Comparison of ENCODE assay signal across 8 mouse cellular contexts in genomic region chr10:19356720-19357641, GRCm38 (mm10). TPM values are rescaled to one million over a fixed set of nuclear protein-coding genes. Genes with fewer than 3 reads are reported as not detected.
DNase-seq lines count a peak whose midpoint lies in the region; ATAC-seq and TF ChIP-seq lines count a peak whose summit lies in the region.

No protein-coding gene starts in this region.

- no peak overlapping the region for H3K27ac ChIP-seq in gastrocnemius, adult 2 months
- H3K27ac ChIP-seq in stomach, embryonic 15.5 days = no peak overlapping the region
- no peak overlapping the region for H3K27ac ChIP-seq in stomach, postnatal 0 days (replicated peaks)
- H3K27ac ChIP-seq in limb, embryonic 13.5 days = no peak overlapping the region

- H3K4me1 ChIP-seq in stomach, embryonic 15.5 days = 0 out of 2 replicates have a peak, but pooled peaks cover 3% of the 10 kb centered on the region
- no peaks in the 10 kb centered on the region for H3K4me1 ChIP-seq in stomach, postnatal 0 days (replicated peaks; ENCODE audit: control insufficient read depth, insufficient read depth)
- peaks cover 23% of the 10 kb centered on the region for H3K4me1 ChIP-seq in limb, embryonic 13.5 days

- TF ChIP-seq CTCF in gastrocnemius, adult 2 months (IDR thresholded peaks at IDR 0.05) = no peak
- no peak for TF ChIP-seq CTCF in stomach, postnatal 0 days (IDR thresholded peaks at IDR 0.05; ENCODE audit: low read depth)

- H3K9me3 ChIP-seq in stomach, embryonic 15.5 days = no peaks in the 10 kb centered on the region
- no peaks in the 10 kb centered on the region for H3K9me3 ChIP-seq in stomach, postnatal 0 days (ENCODE audit: control insufficient read depth, low read length)
- H3K9me3 ChIP-seq in limb, embryonic 13.5 days = no peaks in the 10 kb centered on the region

- H3K9ac ChIP-seq in stomach, embryonic 15.5 days = no peak overlapping the region
- H3K9ac ChIP-seq in stomach, postnatal 0 days (ENCODE audit: low read length) = no peak overlapping the region
- no peak overlapping the region for H3K9ac ChIP-seq in limb, embryonic 13.5 days

- peak overlapping the region; percentile 11; the same call in 1 of the 2 replicates for H3K4me2 ChIP-seq in stomach, embryonic 15.5 days
- no peak overlapping the region for H3K4me2 ChIP-seq in stomach, postnatal 0 days (replicated peaks; ENCODE audit: low read depth)
- H3K4me2 ChIP-seq in limb, embryonic 13.5 days (replicated peaks) = peak overlapping the region; percentile 44

- no peak overlapping the region for H3K4me3 ChIP-seq in gastrocnemius, adult 2 months
- no peak overlapping the region for H3K4me3 ChIP-seq in stomach, embryonic 15.5 days (replicated peaks)
- no peak overlapping the region; the same call in 1 of the 2 replicates for H3K4me3 ChIP-seq in stomach, postnatal 0 days (ENCODE audit: low read depth, low read length)
- peak overlapping the region; percentile 21; the same call in 1 of the 2 replicates for H3K4me3 ChIP-seq in limb, embryonic 13.5 days

- intact Hi-C loops in gastrocnemius, adult 2 months (cut with DNase I) = no loop called here

- DNase-seq in gastrocnemius, postnatal 10 days = peak; percentile 8
- no peak for DNase-seq in gastrocnemius, adult 2 months
- DNase-seq in stomach, postnatal 0 days (ENCODE audit: low spot score) = no peak
- no peak for DNase-seq in adrenal gland, adult 8-10 months
- DNase-seq in testis, postnatal 14 days (ENCODE audit: low spot score) = no peak
- no peak for DNase-seq in gastrocnemius, postnatal 25 days

- WGBS in stomach, embryonic 15.5 days = 2% methylated on average over 58 of the region's 63 CpGs
- WGBS in stomach, postnatal 0 days = 1% methylated on average over 62 of the region's 63 CpGs
- 1% methylated on average over 63 of the region's 63 CpGs for WGBS in limb, embryonic 13.5 days

- peaks cover 84% of the 10 kb centered on the region for H3K27me3 ChIP-seq in stomach, embryonic 15.5 days (replicated peaks)
- H3K27me3 ChIP-seq in stomach, postnatal 0 days (ENCODE audit: control insufficient read depth, insufficient read depth, low read length) = peaks cover 50% of the 10 kb centered on the region
- peaks cover 100% of the 10 kb centered on the region for H3K27me3 ChIP-seq in limb, embryonic 13.5 days

- H3K36me3 ChIP-seq in stomach, embryonic 15.5 days = no peaks in the 10 kb centered on the region
- H3K36me3 ChIP-seq in stomach, postnatal 0 days (ENCODE audit: control insufficient read depth, insufficient read depth, low read length) = no peaks in the 10 kb centered on the region
- no peaks in the 10 kb centered on the region for H3K36me3 ChIP-seq in limb, embryonic 13.5 days

- no peak for TF ChIP-seq EP300 in stomach, postnatal 0 days (optimal IDR thresholded peaks at IDR 0.05)

- ATAC-seq in stomach, embryonic 15.5 days (ENCODE audit: insufficient read depth, low FRiP score, low read depth) = no peak; the same call in 1 of the 2 replicates
- no peak for ATAC-seq in stomach, postnatal 0 days (ENCODE audit: low FRiP score, low TSS enrichment)
- ATAC-seq in limb, embryonic 13.5 days (ENCODE audit: low FRiP score, low read depth) = peak; percentile 54; the same call in 1 of the 2 replicates

RNA-seq across cellular contexts. Expression of gene Olig3, which starts 0.6 kb away (rescaled TPM):
- not detected for total RNA-seq in gastrocnemius, postnatal 10 days (2021)
- total RNA-seq in gastrocnemius, adult 2 months (2021) = not detected
- 0.06 TPM in 1 of 2 replicates, not detected in the other for polyA plus RNA-seq in stomach, embryonic 15.5 days (2015; fragmentation: Nextera tagmentation; extraction: Ambion mirVana)
- polyA plus RNA-seq in stomach, postnatal 0 days (2015; fragmentation: Nextera tagmentation; extraction: Ambion mirVana) = 0.05 TPM in 1 of 2 replicates, not detected in the other
- polyA plus RNA-seq in limb, embryonic 13.5 days (2015; fragmentation: Nextera tagmentation; extraction: Ambion mirVana) = not detected in 2 replicates
- not detected for total RNA-seq in adrenal gland, adult 8-10 months (2022)
- not detected for total RNA-seq in gastrocnemius, postnatal 25 days (2021)
